Mouse (Mus musculus) urinary bladder, postnatal 14 days (tissue): ENCODE measurements around the gene Gm20532.

Experiments used
- DNase-seq: peaks from one replicate; pipeline ENCODE4 v3.0.0; 2021; ENCODE audit warnings: low spot score

Gm20532 gene

DNA sequence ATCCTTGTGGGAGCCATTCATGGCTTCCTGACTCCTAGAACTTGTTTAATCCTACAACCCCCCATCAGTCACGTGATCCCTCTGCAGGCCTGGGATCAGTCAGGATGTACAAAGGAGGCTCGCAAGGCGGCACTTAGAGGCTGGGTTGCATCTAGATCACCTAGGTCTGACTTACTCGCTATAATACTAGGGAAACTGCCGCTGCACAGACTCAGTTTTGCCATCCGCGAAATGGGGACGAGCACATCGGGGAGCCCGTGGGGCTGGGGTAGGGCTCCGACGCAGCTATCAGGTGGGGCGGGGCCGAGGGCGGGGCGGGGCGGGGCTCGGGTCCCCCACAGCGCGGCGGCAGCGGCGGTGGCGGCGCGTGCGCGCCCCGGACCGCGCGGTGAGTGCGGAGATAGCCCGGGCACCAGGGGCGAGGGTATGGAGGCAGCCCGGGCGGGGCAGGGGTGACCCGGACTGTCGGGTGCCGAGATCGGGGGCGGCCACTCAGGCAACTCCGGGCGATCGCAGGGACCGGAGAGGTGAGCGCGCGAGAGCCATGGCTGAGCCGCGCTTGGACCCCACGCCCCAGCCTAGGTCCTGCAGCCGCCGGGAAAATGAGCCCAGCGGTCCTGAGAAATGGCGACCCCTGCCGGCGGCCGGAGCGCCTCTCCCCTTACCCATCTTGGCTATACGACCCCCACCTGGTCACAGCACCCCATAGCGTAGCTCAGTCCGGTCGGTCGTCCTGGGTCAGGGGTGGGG lies at the start of gene Gm20532:
Gm20532 (plus strand) TSS at position 346 of the 750 bp plus-strand sequence.
- peak; percentile 62 for DNase-seq

DNA sequence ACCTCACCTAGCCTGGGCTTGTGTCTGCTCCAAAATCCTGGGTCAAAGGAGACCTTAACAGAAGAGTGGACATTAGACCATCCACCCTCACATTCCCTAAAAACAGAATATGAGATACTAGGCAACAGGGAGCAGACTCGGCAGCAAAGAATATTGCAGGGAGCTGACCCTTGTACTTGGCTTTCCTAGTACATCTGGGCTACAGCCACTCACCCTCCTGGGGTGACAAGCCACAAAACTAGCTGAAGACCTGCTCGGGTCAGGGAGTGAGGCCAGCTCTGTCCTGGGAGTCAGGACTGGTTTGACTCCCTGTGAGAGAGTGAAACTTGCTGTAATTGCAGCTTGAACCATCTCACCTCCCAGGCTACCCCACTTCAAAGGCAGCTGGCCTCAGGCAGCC lies 46.9 kb upstream of the Gm20532 start:
- no peak for DNase-seq

DNA sequence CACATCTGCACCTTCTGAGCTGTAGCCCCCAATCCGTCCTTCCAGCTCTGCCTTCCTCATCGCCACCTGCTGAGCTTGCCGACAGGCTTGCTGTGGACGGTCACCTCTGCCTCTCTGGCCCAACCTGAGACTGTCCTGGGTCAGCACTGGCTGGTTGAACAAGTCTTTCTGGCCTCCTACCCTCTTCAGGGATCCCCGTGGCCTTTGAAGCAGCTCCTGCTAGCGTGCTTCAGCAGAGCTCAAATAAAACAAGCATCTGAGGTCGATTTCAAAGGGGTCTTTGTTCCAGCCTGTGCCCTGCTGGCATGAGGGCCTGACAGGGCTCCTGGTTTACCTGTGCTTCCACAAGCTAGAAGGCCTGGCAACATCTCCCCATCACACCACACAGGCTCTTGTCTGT lies 45.7 kb upstream of the Gm20532 start:
- no peak for DNase-seq

DNA sequence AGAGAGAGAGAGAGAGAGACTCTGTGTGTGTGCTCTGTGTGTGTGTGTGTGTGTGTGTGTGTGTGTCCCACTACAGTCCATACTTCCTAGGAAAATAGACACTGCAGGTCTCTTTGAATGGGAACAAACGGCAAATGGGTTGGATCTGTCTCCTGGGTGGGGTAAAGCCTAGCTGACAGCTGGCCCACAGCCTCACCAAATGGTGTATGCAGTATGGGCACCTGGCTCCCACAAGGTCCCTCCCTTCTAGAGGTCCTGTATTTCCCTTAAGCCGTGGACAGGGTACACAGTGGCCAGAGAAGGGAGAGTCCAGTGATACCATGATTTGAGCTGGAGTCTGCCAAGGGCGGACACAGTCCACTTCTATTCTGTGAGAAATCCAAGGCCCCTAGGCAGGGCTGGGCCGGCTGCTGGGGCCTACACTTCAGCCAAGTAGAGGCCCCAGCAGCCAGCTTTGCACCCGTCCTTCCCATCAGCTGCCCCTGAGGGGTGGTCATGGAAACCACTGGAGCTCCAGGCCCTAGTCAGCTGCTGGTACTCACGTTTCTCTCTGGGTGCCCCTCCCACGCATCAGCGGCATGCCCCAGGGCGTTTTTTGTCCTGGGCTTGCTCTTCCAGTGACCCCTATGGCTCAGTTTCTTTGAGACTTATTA lies 45.1 kb upstream of the Gm20532 start:
- no peak for DNase-seq

DNA sequence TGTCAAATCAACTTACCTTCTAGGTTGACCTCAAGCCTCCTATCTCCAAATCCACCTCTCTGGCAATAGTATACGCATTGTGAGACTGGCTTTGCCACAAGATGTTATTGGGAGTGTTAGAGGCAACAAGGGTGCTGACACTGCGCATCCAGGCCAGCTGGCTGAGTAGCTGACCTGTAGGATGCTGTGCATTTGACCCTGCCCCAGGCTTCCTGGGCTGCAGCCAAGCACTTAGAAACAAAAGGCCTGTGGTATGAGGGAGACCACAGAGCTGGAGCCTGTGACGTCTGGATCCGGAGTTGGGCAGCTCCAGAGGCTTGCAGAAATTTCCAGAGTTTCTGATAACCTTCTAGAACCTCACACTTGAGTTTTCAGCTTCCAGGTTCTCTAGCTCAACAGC lies 43.3 kb upstream of the Gm20532 start:
- no peak for DNase-seq

DNA sequence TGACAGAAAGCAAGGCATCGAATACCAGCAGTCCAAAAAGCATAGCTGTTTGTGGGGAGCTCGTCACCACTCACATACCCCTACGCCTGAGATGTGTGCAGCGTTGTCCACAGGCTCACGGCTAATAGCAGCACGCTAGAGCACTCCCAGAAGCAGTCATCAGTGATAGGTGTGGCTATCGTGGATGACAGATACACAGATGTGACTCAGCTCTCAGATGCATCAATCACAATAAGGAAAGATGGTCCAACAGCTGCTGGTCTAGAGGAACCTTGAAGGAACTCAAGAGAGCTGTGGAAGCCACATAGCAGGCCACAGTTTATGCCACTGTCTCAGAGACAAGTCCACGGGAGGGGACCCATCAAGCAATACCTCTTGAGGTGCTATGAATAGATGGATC lies 42.7 kb upstream of the Gm20532 start:
- DNase-seq = no peak

DNA sequence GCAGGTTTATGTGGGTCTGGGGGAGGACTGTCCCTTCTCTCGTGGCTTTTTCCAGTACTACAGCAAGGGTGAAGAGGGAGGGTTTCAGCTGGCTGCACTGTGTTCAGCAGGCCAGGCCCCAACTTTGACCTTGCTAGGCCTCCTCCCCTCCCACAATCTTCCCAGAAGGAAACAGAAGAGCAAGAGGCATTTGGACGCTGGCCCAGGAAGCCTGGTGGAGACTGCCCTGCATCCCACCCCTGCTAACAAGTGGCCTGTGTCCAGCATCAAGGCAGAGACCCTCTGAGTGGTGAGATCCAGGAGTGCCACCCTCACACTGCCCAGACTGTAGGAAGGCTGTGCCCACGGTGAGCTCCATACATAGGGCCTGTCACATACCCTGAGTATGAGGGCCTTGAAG lies 42.2 kb upstream of the Gm20532 start:
- no peak for DNase-seq

DNA sequence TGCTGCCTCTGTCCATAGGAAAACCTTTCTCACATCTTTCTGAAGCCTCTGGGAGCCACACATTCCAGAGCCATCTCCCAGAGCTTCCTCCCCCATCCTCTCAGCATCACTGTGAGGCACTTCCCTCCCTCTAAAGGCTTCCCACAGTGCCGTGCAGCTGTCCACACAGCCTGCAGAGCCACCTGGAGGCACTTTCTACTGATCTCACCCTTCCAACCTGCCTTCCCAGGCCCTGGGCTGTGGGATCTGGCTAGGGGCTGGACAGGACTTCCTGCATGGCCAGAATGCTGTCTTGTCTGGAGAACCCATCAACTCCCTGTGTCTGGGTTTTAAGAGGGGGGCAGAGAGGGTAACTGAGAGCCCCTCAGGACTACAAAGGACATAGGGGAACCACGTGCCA lies 39.0 kb upstream of the Gm20532 start:
- no peak for DNase-seq

DNA sequence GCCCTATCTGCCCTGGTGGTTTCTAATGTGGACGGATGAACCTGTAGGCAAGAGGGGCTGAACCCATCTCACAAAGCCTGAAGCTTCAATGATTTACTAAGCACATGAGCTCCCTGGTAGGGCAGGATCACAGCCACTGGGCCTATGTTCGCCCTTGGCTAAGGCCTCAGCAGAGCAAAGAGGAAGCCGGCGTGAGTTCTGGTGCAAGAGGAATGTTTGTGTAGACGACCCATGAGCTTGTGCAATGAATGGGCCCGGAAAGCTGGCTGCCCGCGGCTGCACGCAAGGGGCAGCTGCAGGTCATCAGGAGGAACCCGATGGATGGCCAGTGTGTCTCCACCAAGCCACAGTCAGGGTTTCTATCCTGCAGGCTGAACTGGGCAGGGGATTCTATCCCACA lies 36.6 kb upstream of the Gm20532 start:
- no peak for DNase-seq

DNA sequence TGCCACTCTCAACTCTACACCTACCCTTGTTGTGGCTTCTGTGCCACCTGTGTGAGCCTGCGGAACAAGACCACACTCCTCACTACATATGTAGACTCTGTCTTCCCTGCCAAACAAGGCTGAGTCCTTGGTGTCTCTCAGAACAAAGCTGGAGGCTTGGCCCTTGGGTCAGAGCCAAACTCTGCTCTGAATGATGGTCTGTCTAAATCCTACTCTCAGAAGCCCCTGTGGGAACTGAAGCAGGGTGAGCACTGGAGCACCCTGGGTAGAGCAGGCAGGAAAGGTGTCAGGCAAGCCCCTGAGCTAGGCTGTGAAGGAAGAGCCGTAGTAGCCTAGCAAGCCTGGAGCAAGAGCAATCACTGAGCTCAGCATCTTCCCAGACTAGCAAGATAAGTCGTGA lies 36.2 kb upstream of the Gm20532 start:
- DNase-seq = no peak

DNA sequence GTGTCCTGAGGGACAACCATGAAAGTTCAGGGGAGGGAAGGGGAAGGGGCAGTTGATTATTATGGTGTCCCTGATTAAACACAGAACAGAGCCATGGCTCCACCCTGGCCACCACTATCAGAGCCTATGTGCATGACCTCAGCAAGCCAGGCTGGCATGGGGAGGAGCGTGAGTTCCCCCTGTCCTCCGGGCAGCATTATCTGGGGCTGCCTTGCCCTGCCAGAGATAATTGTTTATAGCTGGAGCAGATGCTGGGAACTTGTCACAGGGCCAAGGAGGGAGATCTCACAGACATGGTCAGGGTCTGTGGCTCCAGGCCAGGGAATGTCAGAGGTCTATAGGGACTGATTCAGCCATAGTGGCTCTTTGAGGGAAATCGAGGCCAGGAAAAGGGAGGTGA lies 35.7 kb upstream of the Gm20532 start:
- no peak for DNase-seq

DNA sequence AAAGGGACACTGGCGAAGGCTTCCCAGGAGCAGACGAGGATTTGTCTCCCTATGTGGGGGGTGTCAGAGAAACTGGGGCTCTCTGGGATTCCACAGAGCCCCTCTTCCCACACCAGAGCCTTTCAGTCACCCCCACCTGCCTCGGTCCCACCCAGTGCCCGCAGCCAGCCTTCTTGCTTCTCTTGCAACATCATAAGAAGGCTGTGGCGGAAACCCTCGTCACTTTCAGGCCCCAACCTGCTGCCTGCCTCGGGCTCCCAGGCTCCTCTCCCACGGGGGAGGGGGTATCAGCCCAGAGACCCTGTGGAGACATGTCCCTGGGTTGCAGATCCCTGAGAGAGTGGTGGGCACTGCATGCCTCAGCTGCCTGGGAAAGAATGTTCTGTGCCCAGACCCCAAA lies 35.0 kb upstream of the Gm20532 start:
- DNase-seq = peak; percentile 59

DNA sequence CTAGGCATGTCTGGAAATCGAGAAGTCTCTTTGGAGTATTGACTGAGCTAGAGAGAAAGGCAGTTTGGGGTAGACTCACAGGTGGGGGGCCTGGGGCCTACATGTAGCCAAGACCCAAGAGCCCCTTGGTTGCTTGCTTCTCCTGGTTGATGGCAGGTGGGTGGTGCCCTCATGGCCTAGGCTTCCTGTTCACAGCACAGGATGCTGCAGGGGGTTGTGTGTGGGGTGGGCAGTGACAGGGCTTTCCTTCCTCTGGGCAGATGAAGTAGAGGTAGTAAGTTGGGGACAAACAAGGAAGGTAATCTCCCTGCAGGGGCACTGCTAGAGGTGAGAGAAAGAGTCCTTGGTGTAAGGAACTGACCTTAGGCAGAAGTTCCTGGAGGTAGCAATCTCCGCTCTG lies 34.4 kb upstream of the Gm20532 start:
- DNase-seq = no peak

DNA sequence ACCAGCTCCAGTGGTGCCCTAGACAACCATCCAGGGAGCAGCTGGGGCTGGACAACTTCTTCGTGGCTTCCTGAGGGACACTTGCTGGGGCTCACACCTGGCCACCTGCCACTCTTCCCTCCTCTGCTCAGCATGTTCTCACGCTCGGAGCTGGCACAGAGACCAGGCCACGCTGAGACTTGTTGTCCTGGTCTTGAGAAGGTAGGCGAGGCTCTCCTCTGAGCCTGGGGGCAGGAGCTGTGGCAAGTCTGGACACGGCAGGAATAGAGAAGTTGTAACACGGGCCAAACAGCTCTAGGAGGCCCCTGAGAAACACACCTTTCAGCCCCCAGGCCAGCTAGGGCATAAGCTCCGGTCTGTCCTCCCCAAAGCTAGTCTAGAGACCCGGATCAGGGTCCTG lies 32.5 kb upstream of the Gm20532 start:
- peak; percentile 88 for DNase-seq

DNA sequence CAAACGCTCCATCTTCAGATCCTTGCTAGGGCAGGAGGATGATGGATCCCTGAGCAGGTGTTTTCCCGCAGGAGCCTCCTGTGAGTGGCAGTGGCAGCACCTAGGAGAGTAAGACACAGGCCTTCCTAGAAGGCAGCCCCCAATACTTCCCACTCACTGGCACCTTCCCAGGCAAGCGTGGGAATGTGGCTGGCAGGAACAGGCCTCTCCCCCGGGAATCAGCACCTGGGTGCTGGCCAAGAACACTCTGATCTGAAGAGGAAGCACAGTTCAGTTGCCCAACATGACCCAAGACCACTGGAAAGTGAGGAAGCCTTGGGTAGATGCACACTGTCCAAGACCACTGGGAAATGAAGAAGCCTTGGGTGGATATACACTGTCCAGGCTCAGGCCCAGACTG lies 31.4 kb upstream of the Gm20532 start:
- DNase-seq = peak; percentile 47

DNA sequence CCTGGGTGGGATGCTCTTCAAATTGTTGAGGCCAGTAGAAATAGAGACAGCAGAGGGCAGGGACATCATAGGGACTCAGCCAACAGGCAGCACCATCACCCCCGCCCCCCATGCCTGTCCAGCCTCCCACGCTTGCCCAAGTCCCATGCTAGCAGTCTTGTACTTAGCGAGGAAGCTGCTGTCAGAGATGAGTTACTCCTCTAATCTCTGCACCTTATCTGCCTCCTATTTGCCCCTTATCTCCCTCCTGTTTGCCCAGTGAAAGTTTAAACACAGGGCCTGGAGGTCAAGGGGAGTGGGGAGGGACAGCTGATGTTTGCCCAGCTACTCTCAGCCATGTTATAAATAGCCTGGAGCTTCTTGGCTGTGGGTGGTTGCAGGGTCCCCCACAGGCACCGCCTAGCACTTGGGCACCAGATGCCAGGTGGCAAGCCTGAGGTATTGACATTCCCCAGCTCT lies 29.9 kb upstream of the Gm20532 start:
- peak; percentile 65 for DNase-seq

DNA sequence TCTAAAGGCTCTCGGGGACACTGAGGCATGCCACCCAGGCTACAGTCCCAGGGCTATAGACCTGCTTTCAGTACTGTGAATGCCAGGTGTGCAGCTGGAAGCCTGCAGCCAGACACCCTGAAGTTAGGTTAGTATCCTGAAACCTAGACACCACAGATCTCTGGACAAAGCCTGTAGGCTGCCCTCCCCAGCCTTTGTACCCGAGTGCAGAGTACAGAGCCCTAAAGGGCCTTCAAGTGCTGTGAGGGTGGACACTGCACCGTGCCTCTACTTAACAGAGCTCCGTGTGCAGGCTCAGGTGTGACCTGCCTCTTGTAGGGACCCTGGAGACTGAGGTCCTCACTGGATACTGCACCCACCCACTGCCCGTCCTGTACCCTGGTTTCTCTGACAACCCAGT lies 25.9 kb upstream of the Gm20532 start:
- DNase-seq = no peak

DNA sequence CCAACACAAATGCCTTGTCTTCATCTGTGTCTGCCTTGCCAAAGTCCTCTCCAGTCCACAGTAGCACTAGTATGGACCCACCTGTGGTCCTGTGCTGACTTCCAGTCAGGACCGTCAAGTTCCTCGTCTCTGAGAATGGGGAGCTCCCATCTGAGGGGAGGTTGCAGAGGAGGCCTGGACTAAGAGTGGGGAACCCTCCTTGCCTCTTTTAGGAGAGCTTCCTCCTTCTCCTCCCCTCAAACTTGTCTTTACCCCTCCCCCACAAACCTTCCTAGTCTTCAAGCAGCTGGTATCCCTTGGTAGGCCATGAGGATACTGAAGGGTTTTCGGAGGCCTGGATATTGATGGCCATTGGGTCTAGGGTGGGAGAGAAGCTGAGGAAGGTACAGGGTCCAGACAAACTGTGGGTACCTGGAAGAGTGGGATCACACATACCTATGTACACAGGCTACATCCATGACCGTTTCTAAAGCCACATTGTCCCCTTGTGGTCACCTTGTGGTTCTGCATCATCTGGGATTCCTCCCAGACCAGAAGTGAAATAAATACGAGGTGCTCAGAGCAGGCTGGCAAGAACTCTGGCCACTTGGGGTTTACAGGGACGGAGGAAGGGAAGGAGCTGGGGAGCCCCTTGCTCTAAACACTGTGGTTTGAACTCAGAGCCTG lies 25.0 kb upstream of the Gm20532 start:
- no peak for DNase-seq

DNA sequence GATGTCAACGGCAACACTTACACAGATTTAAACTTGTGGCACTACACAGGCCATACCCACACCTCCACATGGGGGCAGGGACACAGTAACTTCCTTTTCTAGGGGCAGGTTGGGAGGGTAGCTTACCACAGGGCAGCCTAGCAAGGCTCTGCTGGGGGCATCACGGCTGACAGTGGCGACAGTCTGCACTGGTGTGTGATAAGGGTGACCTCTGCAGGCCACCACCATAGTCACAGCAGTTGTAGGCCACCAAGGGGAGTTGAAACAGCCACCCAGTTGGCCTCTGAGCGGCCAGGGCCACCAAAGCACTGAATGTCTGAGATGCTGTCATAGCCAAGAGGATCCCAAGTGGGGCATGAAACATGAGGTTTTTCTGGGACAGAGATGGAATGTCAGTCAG lies 20.2 kb upstream of the Gm20532 start:
- DNase-seq = peak; percentile 41

DNA sequence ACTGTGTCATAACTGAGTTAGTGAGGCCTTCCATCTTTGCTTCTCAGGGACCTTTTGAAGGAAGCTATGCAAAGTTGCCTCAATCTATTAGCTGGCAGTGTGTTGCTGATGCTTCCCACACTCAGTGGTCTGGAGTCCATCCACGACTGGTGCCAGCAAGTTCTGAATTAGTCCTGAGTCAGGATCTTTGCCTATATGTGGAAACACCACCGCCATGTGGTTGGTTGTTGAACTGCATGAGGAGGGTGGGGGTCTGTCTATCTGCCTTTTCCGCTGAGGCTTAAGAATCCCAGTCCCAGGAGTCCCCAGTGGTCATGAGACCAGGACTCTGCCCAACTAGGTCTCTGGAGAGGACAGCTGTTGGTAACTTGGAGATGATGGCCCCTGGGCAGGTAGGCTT lies 16.4 kb upstream of the Gm20532 start:
- peak; percentile 53 for DNase-seq

DNA sequence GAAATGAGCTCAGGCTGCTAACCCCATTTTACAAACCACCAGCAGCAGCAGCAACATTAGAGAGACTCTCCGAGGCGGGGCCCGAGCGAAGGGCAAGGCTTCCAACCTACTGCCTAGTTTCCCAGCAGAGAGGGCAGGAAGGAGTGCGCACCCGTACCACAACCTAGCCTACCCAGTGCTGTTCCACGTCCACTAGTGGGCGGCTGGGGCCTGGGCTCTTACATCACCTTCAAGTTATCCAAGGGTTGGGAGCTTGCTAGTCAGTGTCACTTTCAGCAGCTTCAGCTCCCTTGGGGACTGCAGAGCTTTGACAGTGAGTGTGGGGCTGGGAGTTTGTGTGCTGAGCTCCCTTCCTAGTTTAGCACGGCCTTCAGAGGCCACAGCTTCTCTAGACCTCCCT lies 15.0 kb upstream of the Gm20532 start:
- DNase-seq = no peak

DNA sequence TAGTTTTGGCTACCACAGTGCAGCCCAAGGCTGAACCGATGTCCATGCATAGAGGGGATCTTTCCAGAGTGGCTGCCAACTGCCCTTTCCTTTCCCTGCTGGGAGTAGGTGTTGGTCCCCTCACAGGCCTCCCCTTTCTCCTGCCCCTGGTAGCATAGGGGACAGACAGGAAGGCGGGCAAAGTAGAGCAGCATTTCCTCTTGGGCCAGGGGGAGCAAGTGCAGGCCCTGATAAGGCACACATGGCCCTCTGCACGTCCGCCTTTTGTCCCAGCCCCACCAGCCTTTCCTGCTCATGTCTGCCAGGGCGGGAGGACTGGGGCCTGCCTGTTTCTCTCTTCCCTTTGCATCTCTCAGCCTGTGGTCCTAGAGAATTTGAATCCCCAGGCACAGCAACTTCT lies 14.6 kb upstream of the Gm20532 start:
- DNase-seq = no peak

DNA sequence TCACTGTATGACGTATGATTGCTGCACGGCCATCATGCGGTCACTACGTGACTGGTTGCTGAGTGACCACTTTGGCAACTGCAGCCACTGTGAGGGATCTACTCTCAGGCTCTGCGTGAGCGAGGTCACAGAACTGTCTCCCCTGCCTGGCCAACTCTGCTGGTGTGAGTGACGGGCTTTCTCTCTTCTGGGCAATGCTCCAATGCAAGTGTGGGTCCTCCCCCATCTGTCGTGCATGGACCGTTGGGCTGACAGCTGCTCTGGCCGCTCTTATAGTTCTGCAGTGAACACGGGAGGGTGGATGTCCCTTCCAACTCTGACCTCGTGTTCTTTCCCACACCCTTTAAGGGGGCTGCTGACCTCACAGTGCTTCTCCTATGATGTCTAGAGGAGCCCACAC lies 13.0 kb upstream of the Gm20532 start:
- no peak for DNase-seq
